Comparison of ENCODE assay signal across 31 mouse cellular contexts in genomic region chr8:125913206-125913605, GRCm38 (mm10). TPM values are rescaled to one million over a fixed set of nuclear protein-coding genes. Genes with fewer than 3 reads are reported as not detected.
A peak's percentile ranks its signal among the peaks of the same experiment; 100 is the strongest.
DNase-seq lines count a peak whose midpoint lies in the region; ATAC-seq and TF ChIP-seq lines count a peak whose summit lies in the region.
"Had no signal": no experiment of that assay in that cellular context is flagged by ENCODE, and none has a peak within 500 bp of the region (broad histone marks: within the 10 kb centered on the region; RNA-seq: fewer than 3 reads in every experiment).

No protein-coding gene starts in this region.

- H3K9ac ChIP-seq in liver, adult 2 months (ENCODE audit: low read depth, low read length): no peak overlapping the region
- H3K9ac ChIP-seq in intestine, embryonic 16.5 days (ENCODE audit: low read depth, low read length): no peak overlapping the region; the same call in 1 of the 2 replicates
- H3K9ac ChIP-seq: embryonic facial prominence, embryonic 12.5 days; forebrain, embryonic 15.5 days; heart, embryonic 12.5 days; hindbrain, embryonic 13.5 days had no signal

- TF ChIP-seq POLR2A in liver, adult 2 months (IDR thresholded peaks at IDR 0.05; ENCODE audit: extremely low read depth, insufficient read depth, low read length): no peak

- no peak overlapping the region for H3K27ac ChIP-seq in liver, adult 2 months (replicated peaks; ENCODE audit: insufficient read depth, low read depth, low read length)
- H3K27ac ChIP-seq in intestine, embryonic 16.5 days (ENCODE audit: low read length): no peak overlapping the region
- H3K27ac ChIP-seq: embryonic facial prominence, embryonic 12.5 days; forebrain, embryonic 10.5 days; forebrain, embryonic 15.5 days; gastrocnemius, adult 2 months; heart, adult 2 months; hindbrain, embryonic 13.5 days had no signal

- H3K79me2 ChIP-seq in liver, adult 2 months (ENCODE audit: control insufficient read depth, insufficient read depth, low read length): peaks cover 9% of the 10 kb centered on the region

- H3K27me3 ChIP-seq in liver, adult 2 months (ENCODE audit: control insufficient read depth, insufficient read depth, low read length): no peaks in the 10 kb centered on the region
- H3K27me3 ChIP-seq in intestine, embryonic 16.5 days (replicated peaks; ENCODE audit: control insufficient read depth, insufficient read depth, low read length): peaks cover 28% of the 10 kb centered on the region

- no peaks in the 10 kb centered on the region for H3K9me3 ChIP-seq in intestine, embryonic 16.5 days (ENCODE audit: control insufficient read depth, low read length)
- H3K9me3 ChIP-seq: embryonic facial prominence, embryonic 12.5 days; forebrain, embryonic 10.5 days; forebrain, embryonic 15.5 days; heart, embryonic 12.5 days; hindbrain, embryonic 13.5 days had no signal

- no peak for ATAC-seq in intestine, embryonic 16.5 days
- no peak for ATAC-seq in frontal cortex, adult (ENCODE audit: low TSS enrichment)
- no peak for ATAC-seq in CD4-positive, CD25-positive, alpha-beta regulatory T cell, adult 4 months
- ATAC-seq: forebrain, embryonic 15.5 days; midbrain, embryonic 16.5 days had no signal

- DNase-seq in adrenal gland, postnatal 10 days: peak; percentile 62
- no peak for DNase-seq in adrenal gland, adult 8-10 months
- DNase-seq in liver, adult 2 months (ENCODE audit: extremely low read depth, low read depth, low spot score): peak; percentile 56
- DNase-seq in liver: no peak
- DNase-seq in adrenal gland, postnatal 25 days: peak; percentile 54
- DNase-seq: cerebellum, adult 11 months; cerebellum, adult 9-10 months; embryo, embryonic 11 days; gastrocnemius, adult 2 months; heart, adult 2 months; heart, postnatal 4 days; kidney, adult 8-10 months; layer of hippocampus, adult 9-11 months; right cerebral cortex, postnatal 25 days; spleen, adult 18-20 months; thymus, postnatal 25 days had no signal

- peaks cover 21% of the 10 kb centered on the region for H3K4me1 ChIP-seq in liver, adult 2 months (ENCODE audit: control insufficient read depth, insufficient read depth, low read length)
- peaks cover 28% of the 10 kb centered on the region for H3K4me1 ChIP-seq in intestine, embryonic 16.5 days (ENCODE audit: control insufficient read depth, insufficient read depth, low read length)

- H3K4me3 ChIP-seq in liver, adult 2 months (ENCODE audit: insufficient read depth, low read depth, low read length): no peak overlapping the region
- H3K4me3 ChIP-seq in intestine, embryonic 16.5 days (ENCODE audit: low read length): peak overlapping the region; percentile 71
- H3K4me3 ChIP-seq: embryonic facial prominence, embryonic 12.5 days; forebrain, embryonic 10.5 days; forebrain, embryonic 15.5 days; gastrocnemius, adult 2 months; heart, adult 2 months; heart, embryonic 12.5 days; hindbrain, embryonic 13.5 days had no signal

- H3K4me2 ChIP-seq in intestine, embryonic 16.5 days (ENCODE audit: low read depth, low read length): peak overlapping the region; percentile 91
- H3K4me2 ChIP-seq: embryonic facial prominence, embryonic 12.5 days; forebrain, embryonic 15.5 days; heart, embryonic 12.5 days; hindbrain, embryonic 13.5 days; liver, embryonic 11.5 days; midbrain, embryonic 11.5 days had no signal

- H3K36me3 ChIP-seq in liver, adult 2 months (ENCODE audit: control insufficient read depth, insufficient read depth, low read length): no peaks in the 10 kb centered on the region
- H3K36me3 ChIP-seq in intestine, embryonic 16.5 days (ENCODE audit: control insufficient read depth, insufficient read depth, low read length): no peaks in the 10 kb centered on the region
- H3K36me3 ChIP-seq: embryonic facial prominence, embryonic 12.5 days; forebrain, embryonic 10.5 days; forebrain, embryonic 15.5 days; heart, embryonic 12.5 days; hindbrain, embryonic 13.5 days had no signal

- WGBS in liver, adult 2 months: 47% methylated on average over 4 of the region's 4 CpGs
- 57% methylated on average over 4 of the region's 4 CpGs for WGBS in intestine, embryonic 16.5 days

- no peak for TF ChIP-seq CTCF in liver, adult 2 months (IDR thresholded peaks at IDR 0.05; ENCODE audit: low read depth, low read length)

RNA-seq across cellular contexts. Expression of gene Map3k21, which starts 3.0 kb away (rescaled TPM):
- total RNA-seq in adrenal gland, postnatal 10 days (2021): 1 to 10 TPM; 1.1 TPM
- 1 to 10 TPM; 1.5 to 2.9 (median 1.7) TPM for total RNA-seq in adrenal gland, adult 8-10 months (2022)
- 3.9 and 4.7 TPM in 2 replicates for total RNA-seq in liver, adult 2 months (2014; rRNA removed)
- polyA plus RNA-seq in liver, adult 2 months (2012; rRNA removed): 2.6 and 2.8 TPM in 2 replicates
- total RNA-seq in adrenal gland, postnatal 25 days (2021): 3.4 TPM in 2 replicates
- polyA plus RNA-seq in intestine, embryonic 16.5 days (2015; fragmentation: Nextera tagmentation; extraction: Ambion mirVana): 2.8 and 3.8 TPM in 2 replicates
- polyA plus RNA-seq in CD4-positive, CD25-positive, alpha-beta regulatory T cell, adult 4 months (2017; shearing (Covaris generic)): not detected
- total RNA-seq: megakaryocyte, adult 5-6 weeks; neutrophil, adult 5-6 weeks had no signal
- polyA plus RNA-seq: forebrain, embryonic 10.5 days; limb, embryonic 11.5 days; neural tube, embryonic 11.5 days had no signal

RNA-seq across cellular contexts. Expression of gene Pcnx2, which starts 15.1 kb away (rescaled TPM):
- total RNA-seq in adrenal gland, postnatal 10 days (2021): under 1 TPM; 0.45 to 0.97 TPM
- total RNA-seq in adrenal gland, adult 8-10 months (2022): under 1 TPM; 0.29 to 0.77 (median 0.63) TPM
- 0.07 TPM in 1 of 2 replicates, not detected in the other for total RNA-seq in liver, adult 2 months (2014; rRNA removed)
- polyA plus RNA-seq in liver, adult 2 months (2012; rRNA removed): 0.05 and 0.21 TPM in 2 replicates
- 0.27 and 0.81 TPM in 2 replicates for total RNA-seq in adrenal gland, postnatal 25 days (2021)
- 0.10 TPM in 2 replicates for polyA plus RNA-seq in intestine, embryonic 16.5 days (2015; fragmentation: Nextera tagmentation; extraction: Ambion mirVana)
- polyA plus RNA-seq in CD4-positive, CD25-positive, alpha-beta regulatory T cell, adult 4 months (2017; shearing (Covaris generic)): under 1 TPM; 0.13 to 0.22 TPM
- total RNA-seq: megakaryocyte, adult 5-6 weeks; neutrophil, adult 5-6 weeks had no signal
- polyA plus RNA-seq: limb, embryonic 11.5 days had no signal

Comparison
In these comparisons a context has a peak if more than half of its experiments do, and no peak if none do; other contexts are left out.
1. DNase-seq: peak in adrenal gland, postnatal 10 days (single experiment), liver, adult 2 months (single experiment) and adrenal gland, postnatal 25 days (single experiment); none in adrenal gland, adult 8-10 months (single experiment) and liver (single experiment).